Mouse (Mus musculus): ENCODE data around the gene Enkd1.

DNA sequence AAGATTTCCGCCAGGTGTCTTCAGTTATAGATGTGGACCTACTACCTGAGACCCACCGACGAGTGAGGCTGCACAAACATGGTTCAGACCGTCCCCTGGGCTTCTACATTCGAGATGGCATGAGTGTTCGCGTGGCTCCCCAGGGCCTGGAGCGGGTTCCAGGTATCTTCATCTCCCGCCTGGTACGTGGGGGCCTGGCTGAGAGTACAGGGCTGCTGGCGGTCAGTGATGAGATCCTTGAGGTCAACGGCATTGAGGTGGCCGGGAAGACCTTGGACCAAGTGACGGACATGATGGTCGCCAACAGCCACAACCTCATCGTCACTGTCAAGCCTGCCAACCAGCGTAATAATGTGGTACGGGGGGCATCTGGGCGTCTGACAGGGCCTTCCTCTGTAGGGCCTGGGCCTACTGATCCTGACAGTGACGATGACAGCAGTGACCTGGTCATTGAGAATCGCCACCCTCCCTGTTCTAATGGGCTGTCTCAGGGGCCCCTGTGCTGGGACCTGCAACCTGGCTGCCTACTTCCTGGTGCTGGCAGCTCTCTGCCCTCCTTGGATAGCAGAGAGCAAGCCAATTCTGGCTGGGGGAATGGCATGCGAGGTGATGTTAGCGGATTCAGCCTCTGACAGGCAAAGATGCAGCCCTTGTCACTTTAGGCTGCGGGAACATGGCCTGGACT is 5.1 kb downstream of the Enkd1 start:
- no peak for TF ChIP-seq POLR2A (IDR thresholded peaks at IDR 0.05; ENCODE audit: low read depth, low read length)
- TF ChIP-seq CTCF (IDR thresholded peaks at IDR 0.05; ENCODE audit: extremely low read depth, insufficient read length, insufficient replicate concordance, low read depth, low read length): no peak

Measured in small intestine, adult 2 months (tissue).